ENCODE assay signal across 8 mouse cellular contexts in the genomic region with DNA sequence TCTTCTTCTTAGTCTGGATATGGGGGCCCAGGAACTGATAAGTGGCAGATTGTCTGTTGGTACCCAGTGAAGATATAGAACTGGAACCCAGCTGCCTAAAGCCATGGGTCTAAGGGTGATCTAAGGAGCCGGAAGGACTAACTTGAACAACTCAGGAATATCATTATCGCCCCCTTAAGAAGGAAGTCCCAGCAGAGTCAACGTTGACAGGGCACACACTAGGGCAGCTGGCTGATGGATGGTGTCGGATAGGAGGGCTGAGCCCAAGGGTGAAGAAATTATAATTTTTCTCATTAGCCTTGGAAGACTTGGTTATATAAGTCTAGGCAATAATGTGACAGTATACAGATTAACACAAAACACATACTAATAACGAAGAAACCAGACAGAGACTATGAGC. TPM values are rescaled to one million over a fixed set of nuclear protein-coding genes. Genes with fewer than 3 reads are reported as not detected.
DNase-seq lines count a peak whose midpoint lies in the region; ATAC-seq lines count a peak whose summit lies in the region.

No protein-coding gene starts in this region.

- ATAC-seq in neural tube, embryonic 11.5 days (ENCODE audit: insufficient read depth, low FRiP score, low TSS enrichment) = no peak
- ATAC-seq in liver, embryonic 16.5 days (ENCODE audit: low read depth) = no peak

- intact Hi-C loops in left cerebral cortex, postnatal 25 days (cut with DNase I) = loop anchor here (1.0 kb wide), 1 partner anchor 110 kb away; no protein-coding TSS in a partner anchor

- 77% methylated on average over 5 of the region's 5 CpGs for WGBS in neural tube, embryonic 11.5 days
- 65% methylated on average over 5 of the region's 5 CpGs for WGBS in liver, embryonic 16.5 days (ENCODE audit: insufficient replicate concordance)

- no peaks in the 10 kb centered on the region for H3K36me3 ChIP-seq in neural tube, embryonic 11.5 days (ENCODE audit: control insufficient read depth, insufficient read depth, low read length)
- H3K36me3 ChIP-seq in liver, embryonic 16.5 days (ENCODE audit: control insufficient read depth, insufficient read depth) = no peaks in the 10 kb centered on the region

- peak overlapping the region; percentile 50 for H3K4me3 ChIP-seq in neural tube, embryonic 11.5 days (ENCODE audit: low read depth, low read length)
- H3K4me3 ChIP-seq in liver, embryonic 16.5 days (ENCODE audit: low read depth, low read length) = no peak overlapping the region

- H3K4me2 ChIP-seq in neural tube, embryonic 11.5 days (ENCODE audit: low read depth) = peak overlapping the region; percentile 63
- peak overlapping the region; percentile 84 for H3K4me2 ChIP-seq in liver, embryonic 16.5 days (ENCODE audit: low read depth, low read length)

- H3K9ac ChIP-seq in neural tube, embryonic 11.5 days (ENCODE audit: low read length) = no peak overlapping the region
- no peak overlapping the region for H3K9ac ChIP-seq in liver, embryonic 16.5 days (ENCODE audit: low read depth, low read length)

- peak; percentile 28 for DNase-seq in cerebellum, adult 9-10 months
- DNase-seq in cerebellum, postnatal 10 days = no peak
- no peak for DNase-seq in neural tube, embryonic 11.5 days (ENCODE audit: low spot score)
- DNase-seq in neural tube, embryonic 10.5 days (ENCODE audit: extremely low spot score, low spot score) = no peak
- no peak for DNase-seq in adrenal gland, adult 8-10 months
- no peak for DNase-seq in left cerebral cortex, postnatal 25 days (ENCODE audit: low spot score in 2 of 2)
- no peak for DNase-seq in right cerebral cortex, postnatal 36 days (ENCODE audit: low spot score in 2 of 2)

- no peaks in the 10 kb centered on the region for H3K9me3 ChIP-seq in neural tube, embryonic 11.5 days (ENCODE audit: control insufficient read depth, low read length)
- no peaks in the 10 kb centered on the region for H3K9me3 ChIP-seq in liver, embryonic 16.5 days (replicated peaks; ENCODE audit: control insufficient read depth, low read length)

- H3K27me3 ChIP-seq in neural tube, embryonic 11.5 days (ENCODE audit: control insufficient read depth, insufficient read depth, low read length) = no peaks in the 10 kb centered on the region
- H3K27me3 ChIP-seq in liver, embryonic 16.5 days (ENCODE audit: control insufficient read depth, insufficient read depth, low read depth, low read length) = no peaks in the 10 kb centered on the region

- no peak overlapping the region for H3K27ac ChIP-seq in neural tube, embryonic 11.5 days (ENCODE audit: low read depth, low read length)
- 0 out of 2 replicates have a peak overlapping the region, but pooled peaks have one; percentile 3 for H3K27ac ChIP-seq in liver, embryonic 16.5 days (ENCODE audit: low read length)

- H3K4me1 ChIP-seq in neural tube, embryonic 11.5 days (ENCODE audit: control insufficient read depth, insufficient read depth, low read length) = peaks cover 40% of the 10 kb centered on the region
- peaks cover 38% of the 10 kb centered on the region for H3K4me1 ChIP-seq in liver, embryonic 16.5 days (ENCODE audit: control insufficient read depth, low read depth, low read length)

RNA-seq across cellular contexts. Expression of a gene that starts 2.0 kb away (rescaled TPM):
- 70.6 and 72.3 TPM in 2 replicates for polyA plus RNA-seq in neural tube, embryonic 11.5 days (2014; fragmentation: Nextera tagmentation; extraction: Ambion mirVana)
- polyA plus RNA-seq in liver, embryonic 16.5 days (2015; fragmentation: Nextera tagmentation; extraction: Ambion mirVana) = 52.3 and 54.7 TPM in 2 replicates
- 100 to 1,000 TPM; 674 to 963 (median 811) TPM for total RNA-seq in adrenal gland, adult 8-10 months (2022)
- total RNA-seq in left cerebral cortex, postnatal 25 days (2021) = 100 to 1,000 TPM; 732 to 765 TPM

RNA-seq across cellular contexts. Expression of a gene that starts 32.2 kb away (rescaled TPM):
- polyA plus RNA-seq in neural tube, embryonic 11.5 days (2014; fragmentation: Nextera tagmentation; extraction: Ambion mirVana) = 0.28 TPM in 1 of 2 replicates, not detected in the other
- polyA plus RNA-seq in liver, embryonic 16.5 days (2015; fragmentation: Nextera tagmentation; extraction: Ambion mirVana) = 0.13 TPM in 1 of 2 replicates, not detected in the other
- total RNA-seq in adrenal gland, adult 8-10 months (2022) = 1 to 10 TPM in 1 of 4 experiments, under 1 TPM in 1, not detected in 2; 0.30 to 1.3 TPM
- 1 to 10 TPM; 5.5 to 7.0 TPM for total RNA-seq in left cerebral cortex, postnatal 25 days (2021)
